Mouse (Mus musculus) CH12.LX (cell line): ENCODE results near the gene Bcl2a1a.
"Not testable (repeated sequence)": the region's sequence is repeated elsewhere in the genome, so short reads cannot be mapped to it uniquely, and the experiment has no call there.

Experiments
- CHD1 ChIP-seq: IDR thresholded peaks from 2 replicates; pipeline ENCODE4 v1.6.1; 2012; ENCODE audit warnings: low read depth, low read length, improper control_type of control experiment, inconsistent platforms
- CTCF ChIP-seq, 2 experiments: IDR thresholded peaks in 1 of 2; conservative IDR thresholded peaks in 1 of 2; 2 replicates each; pipeline ENCODE4 v1.5.1; 2011 to 2012; ENCODE audit warnings: low read depth in 2 of 2, low read length in 2 of 2, improper control_type of control experiment in 1 of 2, inconsistent platforms in 1 of 2, mild to moderate bottlenecking in 1 of 2, moderate library complexity in 1 of 2
- EP300 ChIP-seq: IDR thresholded peaks from 2 replicates; pipeline ENCODE4 v1.6.1; 2011; ENCODE audit warnings: low read length, improper control_type of control experiment
- POLR2A ChIP-seq: IDR thresholded peaks from 2 replicates; pipeline ENCODE4 v1.6.1; 2011; ENCODE audit warnings: low read depth, mild to moderate bottlenecking, improper control_type of control experiment, low read length
- RCOR1 ChIP-seq: conservative IDR thresholded peaks from 2 replicates; pipeline ENCODE4 v1.6.1; 2012; ENCODE audit warnings: low read depth, mild to moderate bottlenecking, inconsistent platforms, low read length, improper control_type of control experiment

- not testable (repeated sequence) for TF ChIP-seq EP300; CTCF (conservative IDR thresholded peaks at IDR 0.05 in 1 of 2, IDR thresholded peaks at IDR 0.05 in 1 of 2; ENCODE audit: low read depth in 2 of 2, low read length in 2 of 2); CHD1; POLR2A; RCOR1
Observed at GRCm38 (mm10) chr9:88955224-88955623, 1.5 kb upstream of the Bcl2a1a start.
